Mouse (Mus musculus) heart, embryonic 14.5 days (tissue): Measurements from ENCODE around the gene Obsl1. TPM values are rescaled to one million over a fixed set of nuclear protein-coding genes. Genes with fewer than 3 reads are reported as not detected.

Experiments used
- ATAC-seq: fragments of 200-750 bp; cut with Nextera tagmentation; 2 replicates; pipeline ENCODE4 v1.8.0; 2017; ENCODE audit warnings: low read depth, moderate TSS enrichment; ENCODE audit not compliant: insufficient number of reproducible peaks, insufficient read depth, low FRiP score
- H3K27ac ChIP-seq, 2 experiments: fragments of 200-500 bp in 1 of 2; fragments of 300-500 bp in 1 of 2; sonication (generic) in 1 of 2; replicated peaks in 1 of 2; 2 replicates each; pipeline ENCODE4 v1.5.1; 2012 to 2014; ENCODE audit warnings: low read depth in 2 of 2, low read length in 2 of 2, control low read depth in 1 of 2, mild to moderate bottlenecking in 1 of 2, mixed read lengths in 1 of 2; ENCODE audit not compliant: control insufficient read depth in 1 of 2, insufficient read depth in 1 of 2
- H3K27me3 ChIP-seq: fragments of 300-500 bp; sonication (generic); 2 replicates; pipeline ENCODE4 v1.6.1; 2014; ENCODE audit warnings: mild to moderate bottlenecking, low read length, control low read depth; ENCODE audit not compliant: control insufficient read depth, insufficient read depth
- H3K36me3 ChIP-seq: fragments of 300-500 bp; sonication (generic); 2 replicates; pipeline ENCODE4 v1.6.1; 2014; ENCODE audit warnings: mild to moderate bottlenecking, control low read depth, low read length, mixed read lengths; ENCODE audit not compliant: control insufficient read depth, insufficient read depth
- H3K4me1 ChIP-seq, 2 experiments: fragments of 200-500 bp in 1 of 2; fragments of 300-500 bp in 1 of 2; sonication (generic) in 1 of 2; 2 replicates each; pipeline ENCODE4 v1.6.1; 2012 to 2014; ENCODE audit warnings: low read length in 2 of 2, control low read depth in 1 of 2, mixed read lengths in 1 of 2; ENCODE audit not compliant: control insufficient read depth in 2 of 2, insufficient read depth in 2 of 2
- H3K4me2 ChIP-seq: fragments of 300-500 bp; sonication (generic); 2 replicates; pipeline ENCODE4 v1.6.1; 2014; ENCODE audit warnings: mild to moderate bottlenecking, low read length
- H3K4me3 ChIP-seq, 2 experiments: fragments of 200-500 bp in 1 of 2; fragments of 300-500 bp in 1 of 2; sonication (generic) in 1 of 2; 2 replicates each; pipeline ENCODE4 v1.5.1; 2012 to 2014; ENCODE audit warnings: low read length in 2 of 2, mild to moderate bottlenecking in 2 of 2, control low read depth in 1 of 2, low read depth in 1 of 2, moderate library complexity in 1 of 2; ENCODE audit not compliant: control insufficient read depth in 1 of 2, insufficient read depth in 1 of 2
- H3K9ac ChIP-seq: fragments of 300-500 bp; sonication (generic); 2 replicates; pipeline ENCODE4 v1.6.1; 2014; ENCODE audit warnings: mild to moderate bottlenecking, low read length
- H3K9me3 ChIP-seq: fragments of 300-500 bp; sonication (generic); 2 replicates; pipeline ENCODE4 v1.6.1; 2016; ENCODE audit warnings: low read length, control low read depth; ENCODE audit not compliant: control insufficient read depth
- WGBS: fragments of 180-500 bp; shearing (Covaris S2); extraction: QIAGEN DNeasy Blood & Tissue Kit; methylation state at CpG from one replicate; pipeline ENCODE4 v1.1.7; 2014; 5-methylcytosine and 5-hydroxymethylcytosine counted together
- polyA plus RNA-seq: library from polyadenylated mRNA; unstranded; fragments of >200 nt; fragmentation: Nextera tagmentation; extraction: Ambion mirVana; gene quantifications from 2 replicates; pipeline ENCODE4 v1.2.1, GENCODE M21; 2014

Obsl1 gene
- polyA plus RNA-seq, 1 experiment from 2014 or later = 124 TPM

DNA sequence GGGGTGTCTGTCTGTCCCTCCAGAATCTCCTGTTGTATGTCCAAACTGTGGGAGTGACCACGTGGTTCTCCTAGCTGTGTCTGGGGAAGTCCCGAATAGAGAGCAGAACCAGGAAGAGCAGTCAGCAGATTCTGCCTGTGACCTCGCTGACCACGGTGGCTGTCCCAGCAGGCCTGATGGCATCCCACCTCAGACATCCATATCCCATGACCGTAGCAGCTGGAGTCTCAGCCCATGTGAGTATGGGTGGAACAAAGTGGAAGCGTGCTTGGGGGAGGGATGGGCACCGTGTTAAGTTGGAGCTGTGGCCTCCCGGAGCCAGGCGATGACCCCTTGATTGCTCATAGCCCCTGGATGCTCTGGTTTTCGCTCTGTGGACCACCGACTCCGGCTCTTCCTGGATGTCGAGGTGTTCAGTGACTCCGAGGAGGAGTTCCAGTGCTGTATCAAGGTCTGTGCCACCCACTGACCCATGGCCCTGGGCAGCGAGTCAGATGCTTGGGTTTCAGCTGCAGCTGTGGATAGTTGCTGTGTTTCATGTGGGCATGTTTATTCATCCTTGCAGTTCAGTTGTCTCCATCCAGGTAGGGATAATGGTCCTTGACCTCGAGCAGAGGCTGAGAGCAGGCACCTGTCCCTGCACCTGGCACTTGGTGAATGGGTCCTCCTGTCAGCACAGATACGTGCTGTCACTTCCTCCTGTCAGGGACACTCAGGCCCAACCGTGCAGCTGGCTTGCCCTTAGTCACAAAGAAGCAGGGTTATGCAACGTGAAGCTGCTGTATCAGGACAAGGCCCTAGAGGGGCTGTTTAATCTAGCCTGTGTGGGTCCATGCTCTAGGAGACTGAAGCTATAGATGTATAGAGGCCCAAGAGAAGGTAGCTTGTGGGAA is 26.3 kb upstream of the Obsl1 start:
- Histone ChIP-seq H3K27me3 (no peaks in the 10 kb centered on the region), H3K4me2 (no peak overlapping the region), H3K27ac (no peak overlapping the region), H3K4me3 (no peak overlapping the region), H3K9me3 (no peaks in the 10 kb centered on the region), H3K9ac (no peak overlapping the region), H3K36me3 (peaks cover 87% of the 10 kb centered on the region), H3K4me1 (no peaks in the 10 kb centered on the region)
- ATAC-seq = no peak
- 83% methylated on average over 19 of the region's 19 CpGs for WGBS

DNA sequence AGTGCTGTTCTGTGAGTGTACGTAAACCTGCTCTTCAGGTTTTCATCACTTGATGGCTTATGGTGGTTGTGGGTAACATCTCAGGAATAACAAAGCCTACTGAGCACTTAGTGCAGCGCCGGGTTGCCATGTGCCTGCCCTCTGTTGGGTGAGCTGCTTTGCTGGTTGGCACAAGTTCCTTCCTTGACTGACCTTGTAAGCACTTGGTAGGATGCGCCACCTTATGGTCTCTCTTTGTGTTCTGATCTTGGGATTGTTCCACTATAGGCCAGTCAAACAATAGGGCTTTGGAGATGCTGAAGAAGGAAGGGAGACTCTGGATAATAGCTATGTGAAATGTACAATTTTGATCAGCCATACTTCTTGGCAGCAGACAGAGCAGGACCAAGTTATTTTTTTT is 24.3 kb upstream of the Obsl1 start:
- H3K27me3 ChIP-seq = no peaks in the 10 kb centered on the region
- no peak overlapping the region for H3K4me2 ChIP-seq
- H3K9ac ChIP-seq = no peak overlapping the region
- no peak overlapping the region for H3K27ac ChIP-seq
- H3K4me1 ChIP-seq = no peaks in the 10 kb centered on the region
- no peak overlapping the region for H3K4me3 ChIP-seq
- H3K36me3 ChIP-seq = peaks cover 88% of the 10 kb centered on the region
- 48% methylated on average over 4 of the region's 4 CpGs for WGBS
- no peaks in the 10 kb centered on the region for H3K9me3 ChIP-seq
- ATAC-seq = no peak

- Histone ChIP-seq H3K9ac (no peak overlapping the region), H3K4me3 (no peak overlapping the region), H3K4me2 (no peak overlapping the region), H3K9me3 (no peaks in the 10 kb centered on the region), H3K36me3 (peaks cover 47% of the 10 kb centered on the region), H3K4me1 (peaks cover 10 to 17% of the 10 kb centered on the region in 2 experiments), H3K27ac (no peak overlapping the region), H3K27me3 (no peaks in the 10 kb centered on the region)
- WGBS = 83% methylated on average over 7 of the region's 7 CpGs
- no peak for ATAC-seq
Observed at GRCm38 (mm10) chr1:75524679-75525078, 18.4 kb upstream of the Obsl1 start.

GRCm38 (mm10) chr1:75521321-75522031 is 15.2 kb upstream of the Obsl1 start, which contains the start of gene Stk11ip:
TSS of gene Stk11ip (plus strand) at chr1:75521529.
- H3K36me3 ChIP-seq = peaks cover 16% of the 10 kb centered on the region
- under 1% methylated on average over 46 of the region's 46 CpGs for WGBS
- no peaks in the 10 kb centered on the region for H3K27me3 ChIP-seq
- H3K9ac ChIP-seq = peak within 1 kb of the TSS; percentile 71
- H3K4me3 ChIP-seq = peak within 1 kb of the TSS; percentile 70 to 91
- H3K27ac ChIP-seq = peak within 1 kb of the TSS; percentile 99
- peak within 1 kb of the TSS; percentile 86 for H3K4me2 ChIP-seq
- peak; percentile 94 for ATAC-seq
- H3K4me1 ChIP-seq = peaks cover 22 to 33% of the 10 kb centered on the region in 2 experiments
- H3K9me3 ChIP-seq = no peaks in the 10 kb centered on the region

DNA sequence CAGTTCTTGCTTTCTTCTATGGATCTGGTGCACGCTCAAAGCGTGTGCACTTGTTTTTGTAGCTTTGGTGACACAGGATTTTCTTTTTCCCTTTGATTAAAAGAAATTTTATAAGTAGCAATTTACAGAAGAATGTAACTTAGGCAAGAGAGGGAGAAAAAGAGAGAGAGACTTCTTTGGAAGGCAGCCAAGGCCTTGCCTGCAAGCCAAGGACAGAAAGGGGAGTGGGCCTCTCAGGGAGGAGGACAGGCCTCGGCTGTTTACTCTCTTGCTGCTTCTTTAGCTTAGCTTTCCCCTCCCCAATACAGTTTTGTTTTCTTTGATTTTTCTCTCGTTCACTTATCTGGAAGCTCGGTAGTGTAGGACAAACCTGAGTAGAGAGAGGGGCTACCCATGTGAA is 13.3 kb upstream of the Obsl1 start:
- Histone ChIP-seq H3K27me3 (no peaks in the 10 kb centered on the region), H3K4me1 (peaks cover 25 to 42% of the 10 kb centered on the region in 2 experiments), H3K36me3 (no peaks in the 10 kb centered on the region), H3K4me2 (no peak overlapping the region), H3K9ac (peak overlapping the region; percentile 38; the same call in 1 of the 2 replicates), H3K27ac (peak overlapping the region; percentile 72 to 99), H3K4me3 (no peak overlapping the region), H3K9me3 (no peaks in the 10 kb centered on the region)
- no peak for ATAC-seq
- WGBS = 42% methylated on average over 5 of the region's 5 CpGs

DNA sequence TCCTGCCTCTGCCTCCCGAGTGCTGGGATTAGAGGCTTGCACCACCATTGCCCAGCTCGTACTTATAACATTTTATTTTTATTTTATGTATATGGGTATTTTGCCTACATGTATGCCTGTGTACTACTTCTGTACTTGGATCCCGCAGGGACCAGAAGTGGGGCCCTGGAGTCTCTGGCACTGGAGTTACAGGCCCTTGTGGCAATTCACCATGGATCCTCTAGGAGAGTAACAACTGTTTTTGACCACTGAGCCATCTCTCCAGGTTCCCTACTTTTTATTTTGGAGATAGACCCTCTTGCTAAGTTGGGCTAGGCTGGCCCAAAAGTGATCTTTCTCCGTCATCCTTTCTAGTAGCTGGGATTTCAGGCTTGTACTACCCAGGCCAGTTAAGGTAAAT is 12.2 kb upstream of the Obsl1 start:
- no peaks in the 10 kb centered on the region for H3K36me3 ChIP-seq
- H3K4me1 ChIP-seq = peaks cover 25 to 42% of the 10 kb centered on the region in 2 experiments
- H3K4me3 ChIP-seq = no peak overlapping the region
- H3K9me3 ChIP-seq = no peaks in the 10 kb centered on the region
- H3K27ac ChIP-seq = 0 out of 4 replicates have a peak overlapping the region, but pooled peaks of 1 of the 2 experiments have one; percentile 24
- no peak overlapping the region for H3K9ac ChIP-seq
- H3K4me2 ChIP-seq = no peak overlapping the region
- no peak for ATAC-seq
- no peaks in the 10 kb centered on the region for H3K27me3 ChIP-seq
- 90% methylated on average over 4 of the region's 4 CpGs for WGBS

DNA sequence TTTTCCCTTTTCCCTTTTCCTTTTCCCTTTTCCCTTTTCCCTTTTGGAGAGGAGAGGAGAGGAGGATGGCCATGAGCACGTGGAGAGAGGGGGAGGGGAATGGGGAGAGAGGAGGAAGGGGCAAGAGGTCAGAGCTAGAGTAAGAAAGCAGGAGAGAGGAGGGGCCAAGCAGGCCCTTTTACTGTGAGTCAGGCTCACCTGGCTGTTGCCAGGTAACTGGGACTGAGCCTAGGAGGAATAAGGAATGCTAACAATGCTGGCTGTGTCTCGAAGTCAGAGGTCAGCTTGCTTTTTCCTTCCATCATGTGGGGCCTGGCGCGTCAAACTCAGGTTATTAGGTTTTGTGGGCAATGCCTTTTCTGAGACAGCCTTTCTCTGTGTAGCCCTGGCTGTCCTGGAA is 11.7 kb upstream of the Obsl1 start:
- Histone ChIP-seq H3K9me3 (no peaks in the 10 kb centered on the region), H3K9ac (no peak overlapping the region), H3K4me1 (peaks cover 27 to 43% of the 10 kb centered on the region in 2 experiments), H3K4me2 (no peak overlapping the region), H3K27ac (0 out of 4 replicates have a peak overlapping the region, but pooled peaks of 1 of the 2 experiments have one; percentile 24), H3K36me3 (no peaks in the 10 kb centered on the region), H3K27me3 (no peaks in the 10 kb centered on the region), H3K4me3 (no peak overlapping the region)
- WGBS = 71% methylated on average over 4 of the region's 4 CpGs
- no peak for ATAC-seq
